Mouse (Mus musculus): ENCODE data around the gene Lce1d. TPM values are rescaled to one million over a fixed set of nuclear protein-coding genes. Genes with fewer than 3 reads are reported as not detected.
"Not testable (repeated sequence)": the region's sequence is repeated elsewhere in the genome, so short reads cannot be mapped to it uniquely, and the experiment has no call there.

The Lce1d gene
- polyA plus RNA-seq (2015; fragmentation: Nextera tagmentation; extraction: Ambion mirVana): not detected in 2 replicates

DNA sequence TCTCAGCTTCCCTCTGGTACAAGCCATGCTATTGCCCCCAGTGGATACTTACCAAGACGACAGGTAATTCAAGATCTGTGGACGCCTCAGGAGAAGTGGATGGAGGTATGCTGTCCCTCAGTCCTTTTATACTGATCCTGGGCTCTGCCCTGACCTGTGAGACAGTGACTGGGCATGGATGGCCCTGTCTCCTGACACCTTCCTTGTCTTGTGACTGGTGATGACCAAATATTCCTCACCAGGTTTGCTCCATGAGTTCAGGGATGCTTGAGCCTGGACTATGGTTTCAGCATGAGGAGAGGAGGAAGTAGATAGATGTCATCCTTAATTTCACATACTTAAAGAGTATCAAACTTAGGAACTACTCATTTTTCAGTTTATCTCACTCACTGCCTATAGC is at the start of gene Lce1d:
Gene Lce1d (minus strand): TSS at position 101 of the 400 bp plus-strand sequence.
- Histone ChIP-seq H3K36me3 (no peaks in the 10 kb centered on the region), H3K4me2 (no peak within 1 kb of the TSS), H3K4me1 (replicated peaks) (no peaks in the 10 kb centered on the region), H3K9me3 (replicated peaks) (no peaks in the 10 kb centered on the region), H3K9ac (no peak within 1 kb of the TSS), H3K27me3 (no peaks in the 10 kb centered on the region), H3K4me3 (replicated peaks) (no peak within 1 kb of the TSS), H3K27ac (no peak within 1 kb of the TSS)
- 32% methylated on average over 2 of the region's 2 CpGs for WGBS (ENCODE audit: insufficient replicate concordance)
- ATAC-seq (ENCODE audit: low read depth) (no peak), DNase-seq (no peak)

GRCm38 (mm10) chr3:92722631-92723030 is 35.6 kb upstream of the Lce1d start:
- no peak overlapping the region for H3K4me3 ChIP-seq (replicated peaks)
- WGBS (ENCODE audit: insufficient replicate concordance): 70% methylated on average over 5 of the region's 5 CpGs

DNA sequence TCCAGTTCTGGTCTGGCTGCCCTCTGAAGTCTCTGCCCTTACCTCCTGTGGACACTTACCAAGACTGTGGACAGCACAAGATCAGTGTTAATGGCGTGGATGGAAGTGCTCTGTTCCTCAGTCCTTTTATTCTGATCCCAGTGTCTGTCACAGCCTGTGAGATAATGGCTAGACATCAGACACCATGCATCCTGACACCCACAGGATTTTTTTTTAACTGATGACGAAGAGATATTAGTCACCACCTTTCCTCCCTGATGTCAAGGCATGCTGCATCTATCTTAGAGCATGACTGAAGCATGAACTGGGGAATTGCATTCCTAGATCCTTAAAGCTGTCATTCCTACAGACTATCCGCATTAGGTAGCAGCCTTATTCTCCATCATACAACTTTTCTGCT is 33.2 kb upstream of the Lce1d start, which contains the start of gene Lce1f:
Gene Lce1f (minus strand): TSS at position 101 of the 400 bp plus-strand sequence.
- DNase-seq (no peak), ATAC-seq (ENCODE audit: low read depth) (no peak)
- 49% methylated on average over 3 of the region's 3 CpGs for WGBS (ENCODE audit: insufficient replicate concordance)
- no peak within 1 kb of the TSS for H3K4me2 ChIP-seq
- no peaks in the 10 kb centered on the region for H3K27me3 ChIP-seq
- H3K27ac ChIP-seq: no peak within 1 kb of the TSS
- H3K4me3 ChIP-seq (replicated peaks): no peak within 1 kb of the TSS
- H3K9ac ChIP-seq: no peak within 1 kb of the TSS
- no peaks in the 10 kb centered on the region for H3K4me1 ChIP-seq (replicated peaks)
- H3K9me3 ChIP-seq (replicated peaks): no peaks in the 10 kb centered on the region
- no peaks in the 10 kb centered on the region for H3K36me3 ChIP-seq

More at GRCm38 (mm10) chr3:92722631-92723030, 35.6 kb upstream of the Lce1d start:
- ATAC-seq (ENCODE audit: low read depth): no peak
- Histone ChIP-seq H3K27me3 (no peaks in the 10 kb centered on the region), H3K4me2 (no peak overlapping the region), H3K4me1 (replicated peaks) (no peaks in the 10 kb centered on the region), H3K9ac (no peak overlapping the region), H3K36me3 (no peaks in the 10 kb centered on the region), H3K27ac (no peak overlapping the region), H3K9me3 (replicated peaks) (no peaks in the 10 kb centered on the region)
- DNase-seq: no peak

DNA sequence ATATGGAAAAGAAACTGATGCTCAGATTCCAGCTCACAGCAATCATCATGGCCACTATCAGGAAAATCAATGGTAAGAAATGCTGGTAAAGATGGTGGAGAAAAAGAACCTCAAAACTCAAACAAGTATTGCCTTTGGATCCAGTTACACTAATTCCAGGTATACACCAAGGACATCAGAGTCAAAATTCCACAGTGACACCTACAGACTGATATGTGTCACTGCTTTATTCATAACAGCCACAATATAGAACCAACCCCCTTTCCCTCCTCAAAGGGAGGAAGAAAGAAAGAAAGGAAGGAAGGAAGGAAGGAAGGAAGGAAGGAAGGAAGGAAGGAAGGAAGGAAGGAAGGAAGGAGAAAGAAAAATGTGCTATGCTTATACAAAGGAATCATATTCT is 28.1 kb upstream of the Lce1d start:
- no peak overlapping the region for H3K4me2 ChIP-seq
- H3K9me3 ChIP-seq (replicated peaks): no peaks in the 10 kb centered on the region
- H3K27ac ChIP-seq: no peak overlapping the region
- DNase-seq: no peak
- no peaks in the 10 kb centered on the region for H3K4me1 ChIP-seq (replicated peaks)
- H3K4me3 ChIP-seq (replicated peaks): no peak overlapping the region
- no peaks in the 10 kb centered on the region for H3K27me3 ChIP-seq
- ATAC-seq (ENCODE audit: low read depth): no peak
- no peak overlapping the region for H3K9ac ChIP-seq
- H3K36me3 ChIP-seq: no peaks in the 10 kb centered on the region

DNA sequence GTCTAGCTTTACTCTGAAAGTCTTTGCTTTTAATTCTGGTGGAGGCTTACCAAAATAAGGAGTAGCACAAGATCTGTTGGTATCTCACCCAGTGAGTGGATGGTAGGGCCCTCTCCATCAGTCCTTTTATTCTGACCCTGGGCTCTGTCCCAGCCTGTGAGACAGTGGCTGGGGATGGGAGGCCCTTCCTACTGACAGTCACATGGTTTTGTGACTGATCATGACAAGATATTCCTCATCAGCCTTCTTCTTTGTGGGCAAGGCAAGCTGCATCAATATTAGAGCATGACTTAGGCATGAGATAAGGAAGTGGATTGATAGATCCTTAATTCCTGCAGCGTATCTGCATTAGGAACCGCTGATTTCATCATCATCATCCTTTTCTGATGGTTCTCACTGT is 22.0 kb upstream of the Lce1d start, which contains the start of gene Lce1e:
Gene Lce1e (minus strand): TSS at position 101 of the 400 bp plus-strand sequence.
- Histone ChIP-seq H3K4me2 (no peak within 1 kb of the TSS), H3K9me3 (replicated peaks) (no peaks in the 10 kb centered on the region), H3K4me3 (replicated peaks) (no peak within 1 kb of the TSS), H3K9ac (no peak within 1 kb of the TSS), H3K27me3 (no peaks in the 10 kb centered on the region), H3K27ac (no peak within 1 kb of the TSS), H3K36me3 (no peaks in the 10 kb centered on the region), H3K4me1 (replicated peaks) (no peaks in the 10 kb centered on the region)
- no peak for DNase-seq
- WGBS (ENCODE audit: insufficient replicate concordance): 54% methylated on average over 2 of the region's 2 CpGs
- no peak for ATAC-seq (ENCODE audit: low read depth)

- Histone ChIP-seq H3K4me1 (replicated peaks) (no peaks in the 10 kb centered on the region), H3K27ac (no peak overlapping the region), H3K36me3 (no peaks in the 10 kb centered on the region), H3K4me3 (replicated peaks) (no peak overlapping the region), H3K4me2 (no peak overlapping the region), H3K27me3 (no peaks in the 10 kb centered on the region), H3K9me3 (replicated peaks) (no peaks in the 10 kb centered on the region), H3K9ac (no peak overlapping the region)
- 29% methylated on average over 1 of the region's 1 CpGs for WGBS (ENCODE audit: insufficient replicate concordance)
- ATAC-seq (ENCODE audit: low read depth) (no peak), DNase-seq (no peak)
Measured at GRCm38 (mm10) chr3:92694613-92695012, 7.6 kb upstream of the Lce1d start.

- no peak overlapping the region for H3K9ac ChIP-seq
- ATAC-seq (ENCODE audit: low read depth): no peak
- H3K4me1 ChIP-seq (replicated peaks): no peaks in the 10 kb centered on the region
- no peaks in the 10 kb centered on the region for H3K9me3 ChIP-seq (replicated peaks)
- H3K4me3 ChIP-seq (replicated peaks): no peak overlapping the region
- no peak for DNase-seq
- H3K36me3 ChIP-seq: no peaks in the 10 kb centered on the region
- H3K27me3 ChIP-seq: no peaks in the 10 kb centered on the region
- H3K4me2 ChIP-seq: no peak overlapping the region
- H3K27ac ChIP-seq: no peak overlapping the region
Measured at GRCm38 (mm10) chr3:92691688-92692087, 4.7 kb upstream of the Lce1d start.

DNA sequence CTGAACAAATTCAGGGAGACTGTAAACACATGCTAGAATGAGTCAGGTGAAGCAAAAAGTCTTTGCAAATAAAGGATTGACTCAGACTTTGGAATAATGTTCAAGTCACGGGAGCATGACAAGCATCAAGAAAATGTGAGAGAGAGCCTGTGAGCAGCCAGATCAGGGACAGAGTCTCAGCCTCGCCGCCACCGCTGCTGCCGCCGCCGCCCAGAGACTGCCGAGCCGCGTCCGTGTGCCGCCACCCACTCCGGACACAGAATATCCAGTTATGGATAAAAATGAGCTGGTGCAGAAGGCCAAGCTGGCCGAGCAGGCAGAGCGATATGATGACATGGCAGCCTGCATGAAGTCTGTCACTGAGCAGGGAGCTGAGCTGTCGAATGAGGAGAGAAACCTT is 2.1 kb upstream of the Lce1d start:
- peak; percentile 34 for DNase-seq
- H3K4me1 ChIP-seq (replicated peaks); H3K9me3 ChIP-seq (replicated peaks); H3K4me2 ChIP-seq; H3K27me3 ChIP-seq; H3K36me3 ChIP-seq; ATAC-seq (ENCODE audit: low read depth); H3K4me3 ChIP-seq (replicated peaks); H3K27ac ChIP-seq; H3K9ac ChIP-seq: not testable (repeated sequence)
- 64% methylated on average over 16 of the region's 16 CpGs for WGBS (ENCODE audit: insufficient replicate concordance)

DNA sequence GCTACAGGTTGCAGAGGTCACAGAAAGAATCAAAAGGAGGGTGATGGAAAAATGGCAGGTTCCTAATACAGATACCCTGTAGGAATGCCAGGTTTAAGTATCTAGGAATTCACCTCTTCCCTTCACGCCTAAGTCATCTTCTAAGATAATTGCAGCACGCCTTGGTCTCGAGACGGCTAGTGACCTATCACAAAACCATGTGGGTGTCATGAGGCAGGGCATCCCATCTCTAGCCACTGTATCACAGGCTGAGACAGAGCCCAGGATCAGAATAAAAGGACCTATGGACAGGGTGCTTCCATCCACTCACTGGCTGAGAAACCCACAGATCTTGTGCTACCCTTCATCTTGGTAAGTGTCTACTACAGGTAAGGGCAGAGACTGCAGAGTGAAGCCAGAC is 8.1 kb downstream of the Lce1d start, which contains the start of gene Lce1c:
Gene Lce1c (plus strand): TSS at position 301 of the 400 bp plus-strand sequence.
- no peak within 1 kb of the TSS for H3K9ac ChIP-seq
- no peak for DNase-seq
- no peaks in the 10 kb centered on the region for H3K36me3 ChIP-seq
- no peak within 1 kb of the TSS for H3K27ac ChIP-seq
- no peak within 1 kb of the TSS for H3K4me2 ChIP-seq
- no peaks in the 10 kb centered on the region for H3K4me1 ChIP-seq (replicated peaks)
- no peak within 1 kb of the TSS for H3K4me3 ChIP-seq (replicated peaks)
- H3K9me3 ChIP-seq (replicated peaks): no peaks in the 10 kb centered on the region
- WGBS (ENCODE audit: insufficient replicate concordance): 79% methylated on average over 4 of the region's 4 CpGs
- H3K27me3 ChIP-seq: no peaks in the 10 kb centered on the region
- no peak for ATAC-seq (ENCODE audit: low read depth)

DNA sequence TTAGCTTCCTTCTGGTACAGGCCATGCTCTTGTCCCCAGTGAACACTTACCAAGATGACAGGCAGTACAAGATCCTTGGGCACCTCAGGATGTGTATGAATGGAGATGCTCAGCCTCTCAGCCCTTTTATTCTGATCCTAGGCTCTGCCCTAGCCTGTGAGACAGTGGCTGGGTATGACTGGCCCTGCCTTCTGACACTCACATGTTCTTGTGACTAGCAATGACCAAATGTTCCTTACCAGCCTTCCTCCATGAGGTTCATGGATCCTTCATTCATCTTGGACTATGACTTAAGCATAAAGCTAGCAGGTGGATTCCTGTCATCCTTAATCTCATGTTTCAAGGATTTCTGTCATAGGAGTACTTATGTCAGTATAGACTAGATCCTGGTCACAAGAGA is 16.8 kb downstream of the Lce1d start, which contains the start of gene Lce1a2:
Gene Lce1a2 (minus strand): TSS at position 101 of the 400 bp plus-strand sequence.
- Histone ChIP-seq H3K27ac (no peak within 1 kb of the TSS), H3K4me3 (replicated peaks) (no peak within 1 kb of the TSS), H3K4me2 (no peak within 1 kb of the TSS), H3K36me3 (no peaks in the 10 kb centered on the region), H3K9me3 (replicated peaks) (no peaks in the 10 kb centered on the region), H3K27me3 (no peaks in the 10 kb centered on the region), H3K4me1 (replicated peaks) (no peaks in the 10 kb centered on the region), H3K9ac (no peak within 1 kb of the TSS)
- ATAC-seq (ENCODE audit: low read depth) (no peak), DNase-seq (no peak)

DNA sequence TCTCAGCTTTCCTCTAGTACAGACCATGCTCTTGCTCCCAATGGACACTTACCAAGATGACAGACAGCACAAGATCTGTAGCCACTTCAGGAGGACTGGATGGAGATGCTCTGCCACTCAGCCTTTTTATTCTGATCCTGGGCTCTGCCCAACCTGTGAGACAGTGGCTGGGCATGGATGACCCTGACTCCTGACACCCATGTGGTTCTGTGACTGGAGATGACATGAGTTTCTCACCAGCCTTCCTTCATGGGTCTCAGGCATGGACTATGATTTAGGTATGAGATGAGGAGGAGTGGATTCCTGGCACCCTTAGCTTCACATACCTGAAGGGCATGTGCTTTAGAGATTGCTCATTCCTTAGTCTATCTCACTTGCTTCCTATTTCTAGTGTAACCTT is 30.2 kb downstream of the Lce1d start, which contains the start of gene Lce1b:
Gene Lce1b (minus strand): TSS at position 101 of the 400 bp plus-strand sequence.
- Histone ChIP-seq H3K9ac (no peak within 1 kb of the TSS), H3K4me3 (replicated peaks) (no peak within 1 kb of the TSS), H3K9me3 (replicated peaks) (no peaks in the 10 kb centered on the region), H3K4me1 (replicated peaks) (no peaks in the 10 kb centered on the region), H3K27ac (no peak within 1 kb of the TSS), H3K27me3 (no peaks in the 10 kb centered on the region), H3K36me3 (no peaks in the 10 kb centered on the region), H3K4me2 (no peak within 1 kb of the TSS)
- ATAC-seq (ENCODE audit: low read depth) (no peak), DNase-seq (no peak)

GRCm38 (mm10) chr3:92648207-92648606 is 38.8 kb downstream of the Lce1d start, which contains the start of gene Lce1a1:
Gene Lce1a1, minus strand, starts transcription at chr3:92648307.
- H3K9ac ChIP-seq: no peak within 1 kb of the TSS
- no peaks in the 10 kb centered on the region for H3K27me3 ChIP-seq
- H3K36me3 ChIP-seq: no peaks in the 10 kb centered on the region
- no peak within 1 kb of the TSS for H3K4me3 ChIP-seq (replicated peaks)
- no peak within 1 kb of the TSS for H3K4me2 ChIP-seq
- 58% methylated on average over 1 of the region's 1 CpGs for WGBS (ENCODE audit: insufficient replicate concordance)
- H3K4me1 ChIP-seq (replicated peaks): no peaks in the 10 kb centered on the region
- H3K9me3 ChIP-seq (replicated peaks): no peaks in the 10 kb centered on the region
- no peak for ATAC-seq (ENCODE audit: low read depth)
- no peak for DNase-seq
- no peak within 1 kb of the TSS for H3K27ac ChIP-seq

Measured in liver, embryonic 13.5 days (tissue).